Mouse (Mus musculus) midbrain, embryonic 10.5 days (tissue): ENCODE data around the gene Heatr4. TPM values are rescaled to one million over a fixed set of nuclear protein-coding genes. Genes with fewer than 3 reads are reported as not detected.

ENCODE experiments used
- DNase-seq: peaks from one replicate; pipeline ENCODE4 v3.0.0-alpha.2; 2017; ENCODE audit warnings: low spot score
- H3K27ac ChIP-seq: fragments of 300-500 bp; sonication (generic); replicated peaks from 2 replicates; pipeline ENCODE4 v1.5.1; 2016; ENCODE audit warnings: mild to moderate bottlenecking
- H3K27me3 ChIP-seq: fragments of 300-500 bp; sonication (generic); 2 replicates; pipeline ENCODE4 v1.6.1; 2016; ENCODE audit warnings: low read depth, mild to moderate bottlenecking; ENCODE audit not compliant: poor library complexity, severe bottlenecking
- H3K36me3 ChIP-seq: fragments of 300-500 bp; sonication (generic); 2 replicates; pipeline ENCODE4 v1.6.1; 2016; ENCODE audit warnings: mild to moderate bottlenecking, moderate library complexity
- H3K4me1 ChIP-seq: fragments of 300-500 bp; sonication (generic); 2 replicates; pipeline ENCODE4 v1.6.1; 2016
- H3K4me3 ChIP-seq: fragments of 300-500 bp; sonication (generic); 2 replicates; pipeline ENCODE4 v1.5.1; 2016; ENCODE audit warnings: mild to moderate bottlenecking, moderate library complexity
- H3K9me3 ChIP-seq: fragments of 300-500 bp; sonication (generic); replicated peaks from 2 replicates; pipeline ENCODE4 v1.6.1; 2016; ENCODE audit warnings: mild to moderate bottlenecking
- WGBS: fragments of 180-500 bp; shearing (Covaris S2); methylation state at CpG from one replicate; pipeline ENCODE4 v1.1.7; 2016; 5-methylcytosine and 5-hydroxymethylcytosine counted together
- polyA plus RNA-seq: library from polyadenylated mRNA; unstranded; fragments of >200 nt; fragmentation: Nextera tagmentation; extraction: Ambion mirVana; gene quantifications from 2 replicates; pipeline ENCODE4 v1.2.1, GENCODE M21; 2016

Heatr4 gene
- polyA plus RNA-seq, 1 experiment from 2014 or later: not detected

- no peak for DNase-seq
- peaks cover 44% of the 10 kb centered on the region for H3K4me1 ChIP-seq
- peak overlapping the region; percentile 98 for H3K4me3 ChIP-seq
- H3K27ac ChIP-seq: peak overlapping the region; percentile 93
- WGBS: 49% methylated on average over 8 of the region's 8 CpGs
- no peaks in the 10 kb centered on the region for H3K27me3 ChIP-seq
- no peaks in the 10 kb centered on the region for H3K9me3 ChIP-seq
- H3K36me3 ChIP-seq: 0 out of 2 replicates have a peak, but pooled peaks cover 3% of the 10 kb centered on the region
Observed at GRCm38 (mm10) chr12:83922724-83923485, 61.7 kb downstream of the Heatr4 start.

DNA sequence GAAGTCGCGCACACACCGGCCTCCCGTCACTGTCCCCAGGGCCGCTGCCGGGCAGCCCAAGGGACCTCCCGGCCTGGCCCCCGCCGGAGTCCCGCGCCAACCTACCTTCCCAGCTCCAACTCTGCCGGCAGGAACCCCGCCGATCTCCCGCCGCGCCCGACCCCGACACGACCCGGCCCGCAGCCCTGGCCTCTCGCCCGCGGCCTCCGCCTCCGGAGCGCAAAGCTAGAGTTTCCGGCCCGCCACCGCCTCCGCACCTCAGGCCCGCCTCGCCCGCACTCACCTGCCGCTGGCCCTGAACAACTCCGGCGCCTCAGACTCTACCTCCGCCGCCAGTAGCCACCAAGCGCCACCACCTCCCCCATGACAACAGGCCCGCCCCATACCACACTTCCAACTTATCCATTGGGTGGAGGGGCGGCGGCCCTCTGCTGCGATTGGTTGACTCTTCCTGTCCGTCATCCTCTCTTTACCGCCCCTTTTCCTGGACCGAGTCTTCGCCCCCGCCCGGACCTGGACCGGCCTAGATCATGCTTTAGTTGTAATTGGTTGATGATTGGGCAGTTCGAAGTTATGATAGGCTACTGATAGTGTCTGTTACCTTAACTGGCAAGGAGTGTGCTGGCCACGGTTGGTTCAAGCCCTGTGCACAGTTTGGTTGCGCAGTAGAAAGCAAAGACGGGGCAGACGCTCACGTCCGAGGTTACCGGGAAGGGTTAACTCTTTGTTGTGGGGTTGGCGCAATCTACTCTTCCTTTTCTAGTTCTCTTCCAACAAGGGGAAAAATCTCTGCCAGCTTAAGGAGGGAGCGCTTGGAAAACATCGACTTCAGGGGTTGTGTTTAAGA lies 62.9 kb downstream of the Heatr4 start, which contains the start of gene Numb:
TSS of gene Numb (minus strand) at position 400 of the 847 bp plus-strand sequence.
- peak; percentile 99 for DNase-seq

GRCm38 (mm10) chr12:83920721-83921441 lies 63.8 kb downstream of the Heatr4 start:
- peaks cover 12% of the 10 kb centered on the region; the same call in 1 of the 2 replicates for H3K36me3 ChIP-seq
- H3K27ac ChIP-seq: peak overlapping the region; percentile 93
- no peaks in the 10 kb centered on the region for H3K9me3 ChIP-seq
- WGBS: 3% methylated on average over 31 of the region's 31 CpGs
- H3K4me3 ChIP-seq: peak overlapping the region; percentile 98
- no peaks in the 10 kb centered on the region for H3K27me3 ChIP-seq
- DNase-seq: peak; percentile 61
- peaks cover 44% of the 10 kb centered on the region for H3K4me1 ChIP-seq

More for the DNA sequence above, 62.9 kb downstream of the Heatr4 start, which contains the start of gene Numb:
- Histone ChIP-seq H3K27me3 (no peaks in the 10 kb centered on the region), H3K9me3 (no peaks in the 10 kb centered on the region), H3K4me1 (peaks cover 44% of the 10 kb centered on the region), H3K4me3 (peak within 1 kb of the TSS; percentile 98), H3K36me3 (peaks cover 7% of the 10 kb centered on the region; the same call in 1 of the 2 replicates), H3K27ac (peak within 1 kb of the TSS; percentile 93)
- under 1% methylated on average over 63 of the region's 63 CpGs for WGBS

- Histone ChIP-seq H3K27me3 (no peaks in the 10 kb centered on the region), H3K27ac (no peak overlapping the region), H3K36me3 (peaks cover 28% of the 10 kb centered on the region), H3K4me1 (peaks cover 23% of the 10 kb centered on the region), H3K4me3 (no peak overlapping the region), H3K9me3 (no peaks in the 10 kb centered on the region)
- WGBS: 84% methylated on average over 9 of the region's 9 CpGs
- DNase-seq: no peak
Observed at GRCm38 (mm10) chr12:83916884-83917283, 67.8 kb downstream of the Heatr4 start.

DNA sequence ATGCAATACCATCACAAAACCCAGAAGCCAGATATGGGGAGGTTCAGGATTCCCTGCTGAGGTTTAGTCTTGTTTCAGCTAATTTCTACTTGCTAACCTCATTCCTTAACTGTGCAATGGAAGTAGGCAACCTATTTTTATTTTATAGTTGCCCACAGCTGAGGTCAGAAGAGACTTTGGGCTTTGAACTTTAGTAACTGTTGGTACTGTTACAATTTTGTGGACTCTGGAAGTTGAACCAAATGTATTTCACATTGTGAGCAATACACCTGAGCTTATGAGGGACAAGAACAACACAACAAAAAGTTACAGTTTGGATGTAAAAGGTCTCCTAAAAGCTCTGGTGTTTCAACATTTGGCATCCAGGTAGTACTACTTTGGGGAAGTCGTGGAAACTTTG lies 69.9 kb downstream of the Heatr4 start:
- Histone ChIP-seq H3K4me3 (no peak overlapping the region), H3K9me3 (no peaks in the 10 kb centered on the region), H3K27ac (no peak overlapping the region), H3K27me3 (no peaks in the 10 kb centered on the region), H3K36me3 (peaks cover 28% of the 10 kb centered on the region), H3K4me1 (peaks cover 10% of the 10 kb centered on the region; the same call in 1 of the 2 replicates)
- no peak for DNase-seq
- WGBS: 84% methylated on average over 1 of the region's 1 CpGs

DNA sequence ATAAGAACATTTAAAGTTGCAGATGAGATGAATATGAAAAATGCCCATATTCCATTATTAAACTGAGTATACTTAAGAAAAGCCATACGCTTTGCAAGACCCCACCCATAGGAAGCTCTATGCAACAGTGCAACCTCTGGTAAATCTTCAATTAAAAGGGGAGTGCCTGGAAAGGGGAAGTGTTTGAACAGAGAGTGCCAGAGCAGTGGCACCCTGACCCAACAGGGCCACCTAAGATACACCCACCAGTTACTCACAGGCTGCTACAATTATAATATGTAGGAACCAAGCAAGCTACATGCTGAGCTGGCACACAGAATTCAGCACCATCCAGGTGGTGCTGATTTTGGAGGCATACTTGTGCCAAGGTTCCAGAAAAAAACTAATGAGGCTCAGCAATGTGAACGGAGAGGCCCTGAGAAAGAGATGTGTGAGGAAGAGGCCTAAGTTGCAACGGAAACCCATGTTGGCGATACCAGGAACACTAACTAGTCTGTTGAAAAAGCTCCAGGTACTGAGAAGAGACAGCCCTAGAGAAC lies 70.4 kb downstream of the Heatr4 start:
- 91% methylated on average over 4 of the region's 4 CpGs for WGBS
- no peak for DNase-seq

GRCm38 (mm10) chr12:83910451-83910850 lies 74.2 kb downstream of the Heatr4 start:
- 93% methylated on average over 2 of the region's 2 CpGs for WGBS
- Histone ChIP-seq H3K4me1 (no peaks in the 10 kb centered on the region), H3K27ac (no peak overlapping the region), H3K36me3 (peaks cover 13% of the 10 kb centered on the region), H3K4me3 (no peak overlapping the region), H3K9me3 (no peaks in the 10 kb centered on the region), H3K27me3 (no peaks in the 10 kb centered on the region)
- no peak for DNase-seq

More for the DNA sequence above, 70.4 kb downstream of the Heatr4 start:
- Histone ChIP-seq H3K27me3 (no peaks in the 10 kb centered on the region), H3K4me3 (no peak overlapping the region), H3K4me1 (peaks cover 6% of the 10 kb centered on the region; the same call in 1 of the 2 replicates), H3K9me3 (no peaks in the 10 kb centered on the region), H3K27ac (no peak overlapping the region), H3K36me3 (peaks cover 28% of the 10 kb centered on the region)

Other genes with a start within 250 kb of the Heatr4 start
- gene Papln, start 221.2 kb downstream of the Heatr4 start, polyA plus RNA-seq: 0.09 and 0.10 TPM in 2 replicates
- 34.3 and 37.4 TPM in 2 replicates for gene Numb, start 62.9 kb downstream of the Heatr4 start, polyA plus RNA-seq
- gene Riox1, start 34.2 kb downstream of the Heatr4 start, polyA plus RNA-seq: 13.7 and 15.5 TPM in 2 replicates
- 20.1 and 21.1 TPM in 2 replicates for gene Acot2, start 3.0 kb upstream of the Heatr4 start, polyA plus RNA-seq
- gene Acot1, start 24.6 kb upstream of the Heatr4 start, polyA plus RNA-seq: 46.6 and 52.5 TPM in 2 replicates
- gene Acot4, start 53.5 kb upstream of the Heatr4 start, polyA plus RNA-seq: 0.06 and 0.21 TPM in 2 replicates
- not detected in 2 replicates for gene Gm49366, start 54.1 kb upstream of the Heatr4 start, polyA plus RNA-seq
- gene Acot3, start 67.3 kb upstream of the Heatr4 start, polyA plus RNA-seq: 0.16 and 0.31 TPM in 2 replicates
- gene Acot5, start 84.5 kb upstream of the Heatr4 start, polyA plus RNA-seq: not detected in 2 replicates
- gene Acot6, start 115.8 kb upstream of the Heatr4 start, polyA plus RNA-seq: 0.74 and 0.99 TPM in 2 replicates
- gene Dnal1, start 129.5 kb upstream of the Heatr4 start, polyA plus RNA-seq: 3.6 and 6.1 TPM in 2 replicates
- gene Pnma1, start 163.6 kb upstream of the Heatr4 start, polyA plus RNA-seq: 2.1 and 3.3 TPM in 2 replicates
- 5.9 and 6.3 TPM in 2 replicates for gene Elmsan1, start 234.0 kb upstream of the Heatr4 start, polyA plus RNA-seq